Mouse (Mus musculus) thymus, adult 2 months (tissue): ENCODE measurements around the gene Chmp5.

Experiments used
- CTCF ChIP-seq: fragments of 200-500 bp; IDR thresholded peaks from 2 replicates; pipeline ENCODE4 v1.5.1; 2012; ENCODE audit warnings: mild to moderate bottlenecking, control low read depth, low read length, moderate library complexity, borderline replicate concordance; ENCODE audit not compliant: control insufficient read depth, poor library complexity, insufficient read depth; ENCODE audit errors: extremely low read depth
- POLR2A ChIP-seq: fragments of 200-500 bp; IDR thresholded peaks from 2 replicates; pipeline ENCODE4 v1.6.1; 2012; ENCODE audit warnings: mild to moderate bottlenecking, low read length, control low read depth, moderate library complexity; ENCODE audit not compliant: control insufficient read depth, poor library complexity, insufficient read depth; ENCODE audit errors: extremely low read depth

DNA sequence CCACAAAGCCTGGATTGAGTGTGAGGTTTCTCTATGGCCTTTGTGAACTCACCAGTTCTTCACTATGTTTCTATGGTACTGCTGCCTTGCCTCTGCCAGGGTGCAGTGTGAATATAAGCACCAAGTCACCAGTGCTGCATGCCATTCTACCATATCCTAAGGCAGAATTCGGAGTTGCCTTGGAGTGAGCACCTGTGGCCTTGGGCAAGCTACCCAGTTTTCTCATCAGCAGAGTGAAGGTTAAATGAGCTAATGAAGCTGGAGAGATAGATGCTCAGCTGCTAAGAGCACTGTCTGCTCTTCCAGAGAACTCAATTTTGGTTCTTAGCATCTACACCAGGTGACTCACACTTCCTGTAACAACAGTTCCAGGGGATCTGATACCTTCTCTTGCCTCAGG lies 25.8 kb downstream of the Chmp5 start:
- no peak for TF ChIP-seq CTCF
- TF ChIP-seq POLR2A, result no peak
